Mouse (Mus musculus) v-Abl transformed pro-B cells (cell line): ENCODE results near the gene Spindoc.

Experiments
- in situ Hi-C, 2 experiments: fragments of 400-800 bp; cut with MboI; formaldehyde crosslinking; loops; one replicate each; pipeline ENCODE4 v1.15.1; 2025; ENCODE audit not compliant: unreplicated experiment in 2 of 2

The Spindoc gene

DNA sequence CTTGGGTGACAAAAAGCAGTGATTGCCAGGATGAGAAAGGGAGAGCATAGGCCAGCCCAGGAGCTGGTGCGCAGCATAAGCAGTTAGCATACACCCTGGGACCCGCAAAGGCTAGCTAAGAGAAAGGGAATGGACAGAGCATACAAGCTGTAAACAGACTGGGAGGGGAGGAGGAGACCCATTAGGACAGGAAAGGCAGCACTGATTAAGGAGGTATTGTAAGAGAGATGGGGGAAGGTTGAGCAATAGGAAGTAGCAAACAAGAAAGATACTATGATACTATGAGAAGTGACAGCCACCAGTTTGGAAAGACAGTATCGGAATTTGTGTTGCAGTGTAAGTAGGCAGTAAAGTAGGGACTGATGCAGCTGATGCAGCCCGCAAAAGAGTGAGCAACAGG lies 42.9 kb downstream of the Spindoc start:
- in situ Hi-C loops, result loop anchor here in 1 of 2 experiments (10.0 kb wide), 1 partner anchor 275 kb away; no protein-coding TSS in a partner anchor

DNA sequence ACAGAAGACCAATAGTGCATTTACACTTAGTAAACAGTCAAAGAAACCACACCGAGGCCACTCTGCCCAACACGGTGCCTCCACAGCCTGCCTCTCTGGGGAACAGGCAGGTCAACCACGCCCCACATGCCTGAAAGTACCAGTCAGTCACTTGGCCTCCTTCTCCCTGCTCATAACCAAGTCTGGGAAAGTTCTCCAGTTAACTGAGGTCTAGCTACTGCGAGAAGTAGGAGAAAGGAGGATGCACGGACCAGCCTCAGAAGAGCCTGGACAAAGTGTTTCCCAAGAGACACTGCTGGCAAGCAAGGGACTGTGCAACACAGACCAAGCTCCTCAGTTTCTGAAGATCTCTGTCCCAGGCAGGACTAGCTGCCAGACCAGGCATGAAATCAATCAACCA lies 43.8 kb downstream of the Spindoc start:
- in situ Hi-C loops, result no loop called here

DNA sequence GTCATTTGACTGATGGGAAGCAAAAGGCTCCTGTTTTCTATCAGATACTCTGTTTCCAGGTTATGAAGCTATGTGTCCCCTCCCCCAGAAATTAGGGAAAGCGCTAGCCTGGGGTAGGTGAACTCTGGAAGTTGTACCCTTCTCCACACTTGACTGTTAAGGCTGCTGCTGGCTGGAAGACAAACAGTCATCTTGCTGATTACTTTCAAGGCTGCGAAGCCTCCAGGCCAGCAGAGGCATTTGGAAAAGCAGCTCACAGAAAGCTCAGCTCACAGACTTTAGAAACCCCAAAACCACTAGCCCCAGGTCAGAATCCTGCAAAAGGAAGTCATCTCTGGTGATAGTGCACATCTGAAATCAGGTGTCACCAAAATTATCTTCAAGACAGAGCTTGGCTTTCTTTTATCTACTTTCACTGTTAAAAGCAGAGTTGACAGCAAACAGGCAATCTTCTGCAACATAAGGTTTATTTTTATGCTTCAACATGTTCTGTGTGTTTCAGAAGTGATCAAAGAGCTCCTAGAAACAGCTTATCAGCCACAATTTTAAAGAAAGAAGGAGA lies 44.9 kb downstream of the Spindoc start:
- in situ Hi-C loops, result no loop called here

DNA sequence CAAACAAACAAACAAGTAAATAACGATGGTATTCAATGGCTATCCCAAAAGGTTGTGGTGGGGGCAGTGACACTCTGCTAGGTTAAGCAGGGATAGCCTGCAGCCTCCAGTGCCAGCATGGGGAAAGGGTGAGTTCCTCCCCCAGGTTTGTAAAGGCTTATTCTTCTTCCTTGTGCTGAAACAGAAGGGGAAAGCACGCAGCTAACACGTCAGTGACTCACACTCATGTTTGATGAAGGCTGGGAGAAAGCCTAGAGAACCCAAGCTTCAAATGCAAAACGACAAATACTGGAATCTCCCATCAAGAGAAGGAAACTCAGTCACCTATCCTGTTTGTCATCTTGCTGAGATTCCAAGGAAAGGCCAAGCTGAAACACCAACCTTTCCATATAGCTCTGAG lies 47.1 kb downstream of the Spindoc start:
- in situ Hi-C loops, result no loop called here

DNA sequence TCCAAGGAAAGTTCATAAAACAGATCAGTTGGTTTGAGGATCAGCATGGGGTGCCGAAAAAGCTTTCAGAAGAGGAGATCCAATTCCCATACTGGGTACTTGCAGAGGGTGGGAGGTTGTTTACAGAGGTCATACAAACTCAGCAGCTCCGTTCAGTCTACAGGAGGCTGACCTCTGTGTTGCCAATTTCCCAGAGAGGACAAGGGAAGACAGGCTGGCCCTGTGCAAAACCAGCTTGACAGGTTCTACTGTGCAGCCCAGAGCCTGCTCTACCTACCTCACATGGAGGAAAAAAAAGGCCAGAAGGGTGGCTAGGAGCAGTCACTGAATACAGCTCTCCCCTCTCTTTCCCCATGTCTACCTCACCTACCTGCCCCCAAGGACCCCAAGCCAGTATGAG lies 48.7 kb downstream of the Spindoc start:
- in situ Hi-C loops, result loop anchor here in 1 of 2 experiments (5.0 kb wide), 1 partner anchor 47 kb away; no protein-coding TSS in a partner anchor

DNA sequence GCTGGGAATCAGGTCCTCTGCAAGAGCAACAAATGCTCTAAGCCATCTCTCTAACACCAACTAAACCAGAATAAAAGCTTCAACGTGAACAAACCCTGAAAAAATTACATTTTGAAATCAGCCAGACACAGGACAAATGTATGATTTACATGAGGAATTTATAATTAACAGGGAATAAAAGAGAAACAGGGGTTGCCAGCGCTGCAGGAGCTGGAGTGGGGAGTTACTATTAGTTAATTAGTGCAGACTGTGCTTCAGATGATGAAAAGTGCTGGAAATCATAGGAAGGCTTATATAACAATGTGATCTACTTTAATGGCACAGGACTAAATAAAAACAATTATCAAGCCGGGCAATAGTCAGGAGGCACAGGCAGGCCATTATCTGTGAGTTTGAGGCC lies 61.4 kb downstream of the Spindoc start:
- in situ Hi-C loops, result no loop called here

DNA sequence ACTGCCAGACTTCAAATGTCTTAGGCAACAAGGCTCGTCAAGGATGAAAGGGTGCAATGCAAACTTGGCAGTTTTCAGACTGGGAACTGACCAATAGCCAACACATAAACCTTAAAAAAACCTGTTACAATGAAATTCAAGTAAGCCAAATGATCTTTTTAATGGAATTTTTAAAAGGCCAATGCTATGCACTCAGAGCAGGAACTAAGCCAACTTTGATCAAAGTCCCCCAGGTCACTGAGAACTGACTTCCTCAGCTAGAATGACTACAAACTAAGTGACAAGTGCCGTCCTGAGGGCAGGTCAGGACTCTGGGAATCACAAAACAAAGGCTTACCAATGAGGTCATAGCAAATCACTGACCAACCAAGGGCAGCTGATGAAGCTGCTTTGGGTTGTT lies 62.6 kb downstream of the Spindoc start:
- in situ Hi-C loops, result no loop called here

DNA sequence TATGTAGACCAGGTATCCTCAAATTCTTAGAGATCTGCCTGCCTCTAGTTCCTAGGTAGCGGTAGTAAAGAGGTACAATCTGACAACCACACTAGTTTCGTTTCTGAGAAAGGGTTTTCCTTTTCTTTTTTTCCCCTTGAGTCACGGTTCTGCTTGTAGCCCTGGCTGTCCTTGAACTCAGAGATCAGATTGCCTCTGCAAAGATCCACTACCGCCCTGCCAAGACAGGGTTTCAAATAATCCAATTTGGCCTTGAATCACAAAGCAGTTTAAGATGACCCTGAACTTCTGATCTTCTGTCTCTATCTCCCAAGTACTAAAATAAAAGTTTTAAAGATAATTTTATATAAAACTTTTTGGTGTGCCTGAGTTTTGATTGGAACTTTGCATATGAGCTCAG lies 65.1 kb downstream of the Spindoc start:
- in situ Hi-C loops, result no loop called here

DNA sequence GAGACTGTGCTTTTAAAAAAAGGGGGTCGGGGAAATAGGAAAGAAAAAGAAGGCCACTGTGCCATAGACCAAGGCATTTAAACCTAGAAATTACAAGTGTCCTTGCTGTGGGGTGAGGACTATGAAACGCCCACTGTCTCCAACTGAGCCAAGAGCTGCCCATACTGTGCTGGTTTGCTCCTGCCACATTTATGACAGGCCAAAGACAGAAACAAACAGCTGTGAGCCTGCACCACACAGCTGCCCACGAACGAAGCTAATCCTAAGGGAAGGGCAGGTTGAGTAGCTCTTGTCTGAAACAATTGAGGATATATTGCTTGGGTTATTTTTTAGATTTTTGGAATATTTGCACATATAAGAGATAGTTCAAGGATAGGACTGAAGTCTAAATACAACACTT lies 66.0 kb downstream of the Spindoc start:
- in situ Hi-C loops, result no loop called here

DNA sequence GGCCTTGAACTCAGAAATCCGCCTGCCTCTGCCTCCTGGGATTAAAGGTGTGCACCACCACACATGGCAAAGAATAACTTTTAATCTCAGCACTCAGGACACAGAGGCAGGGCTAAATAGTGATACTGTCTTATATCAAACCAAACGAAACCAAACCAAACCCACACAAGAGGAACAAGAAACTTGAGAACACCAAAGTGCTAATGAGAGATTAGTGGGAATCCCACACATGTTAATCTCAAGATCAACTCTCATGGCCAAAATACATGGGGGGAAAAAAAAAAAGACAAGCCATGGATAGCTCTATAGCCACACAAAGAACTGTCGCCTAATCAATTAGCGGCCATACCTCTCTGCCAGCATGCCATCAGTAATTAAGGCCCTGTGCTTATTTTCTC lies 67.2 kb downstream of the Spindoc start:
- in situ Hi-C loops, result no loop called here

DNA sequence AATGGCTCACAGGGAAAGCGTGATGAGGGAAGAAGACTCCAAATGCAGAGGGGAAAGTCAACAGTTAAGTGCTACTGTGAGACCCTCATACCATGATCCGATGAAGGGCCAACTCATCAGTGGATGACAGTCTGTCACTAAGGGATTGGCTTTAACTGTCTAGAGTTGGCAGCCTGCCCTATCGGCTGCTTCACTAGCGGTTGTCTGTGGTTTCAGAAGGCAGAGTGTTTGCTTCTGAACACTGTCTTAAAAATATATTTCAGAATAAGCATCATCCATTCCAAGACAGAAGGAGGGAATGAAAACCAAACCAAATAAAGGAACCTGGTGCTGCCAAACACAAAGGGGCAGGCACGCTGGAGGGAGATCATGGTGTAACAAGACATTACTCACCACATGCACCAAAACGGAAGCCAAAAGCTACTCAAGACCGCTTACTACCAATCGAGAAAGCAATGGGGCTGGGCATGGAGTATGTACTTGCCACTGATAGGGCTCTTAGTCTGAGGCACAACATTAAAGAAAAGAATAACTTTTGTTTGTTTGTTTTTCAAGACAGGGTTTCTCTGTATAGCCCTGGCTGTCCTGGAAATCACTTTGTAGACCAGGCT lies 67.7 kb downstream of the Spindoc start:
- in situ Hi-C loops, result no loop called here

DNA sequence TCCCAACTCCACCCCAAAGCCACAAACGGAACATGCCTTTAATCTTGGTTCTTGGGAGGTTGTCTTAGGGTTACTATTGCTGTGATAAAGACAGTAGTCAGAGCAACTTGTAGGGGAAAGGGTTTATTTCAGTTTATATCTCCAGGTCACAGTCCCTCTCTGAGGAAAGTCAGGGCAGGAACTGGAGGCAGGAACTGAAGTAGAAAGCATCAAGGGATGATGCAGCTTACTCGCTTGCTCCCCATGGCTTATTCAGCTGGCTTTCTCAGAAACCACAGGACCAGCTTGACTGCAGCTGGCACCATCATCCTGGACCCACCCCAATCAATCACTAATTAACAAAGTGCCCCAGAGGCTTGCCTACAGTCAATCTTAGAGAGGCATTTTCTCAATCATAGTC lies 69.1 kb downstream of the Spindoc start:
- in situ Hi-C loops, result no loop called here

DNA sequence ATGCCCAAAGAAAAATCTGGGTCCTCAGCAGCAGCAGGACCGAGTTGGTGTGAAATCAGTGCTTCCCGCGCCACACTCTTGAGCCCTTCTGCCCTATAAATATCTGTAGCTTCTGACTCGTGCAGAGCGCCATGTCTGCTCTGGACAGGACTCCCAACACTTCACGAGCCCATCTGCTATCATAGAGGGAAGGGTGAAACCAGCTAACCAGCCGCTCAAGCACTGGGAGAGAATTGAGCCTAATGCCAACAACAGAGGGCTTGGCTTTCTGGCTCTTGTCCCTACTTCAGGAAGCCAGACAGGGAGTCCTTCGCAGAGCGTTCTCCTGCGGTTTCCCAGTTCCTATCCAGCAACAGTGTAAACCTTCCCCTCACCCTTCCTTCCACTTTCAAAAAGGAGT lies 71.5 kb downstream of the Spindoc start:
- in situ Hi-C loops, result no loop called here

DNA sequence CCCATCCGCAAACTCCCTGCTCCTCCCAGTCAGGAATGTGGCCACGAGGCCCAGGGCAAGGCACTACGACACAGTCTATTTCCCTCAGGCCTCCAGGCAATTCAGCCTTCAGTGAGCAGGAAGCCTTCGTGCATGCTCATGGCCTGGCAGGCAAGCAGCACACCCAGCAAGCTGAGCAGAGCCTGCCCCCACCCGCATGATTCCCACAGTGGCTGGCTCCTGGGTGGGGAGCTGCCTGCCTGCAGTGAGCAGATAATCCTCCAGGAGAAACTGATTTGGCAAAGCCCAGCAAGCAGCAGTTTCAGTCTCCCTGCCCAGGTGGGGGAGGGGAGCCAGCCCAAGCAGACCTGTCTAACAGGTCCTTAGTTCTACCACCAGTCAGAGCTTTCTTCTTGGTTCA lies 72.1 kb downstream of the Spindoc start:
- in situ Hi-C loops, result no loop called here

DNA sequence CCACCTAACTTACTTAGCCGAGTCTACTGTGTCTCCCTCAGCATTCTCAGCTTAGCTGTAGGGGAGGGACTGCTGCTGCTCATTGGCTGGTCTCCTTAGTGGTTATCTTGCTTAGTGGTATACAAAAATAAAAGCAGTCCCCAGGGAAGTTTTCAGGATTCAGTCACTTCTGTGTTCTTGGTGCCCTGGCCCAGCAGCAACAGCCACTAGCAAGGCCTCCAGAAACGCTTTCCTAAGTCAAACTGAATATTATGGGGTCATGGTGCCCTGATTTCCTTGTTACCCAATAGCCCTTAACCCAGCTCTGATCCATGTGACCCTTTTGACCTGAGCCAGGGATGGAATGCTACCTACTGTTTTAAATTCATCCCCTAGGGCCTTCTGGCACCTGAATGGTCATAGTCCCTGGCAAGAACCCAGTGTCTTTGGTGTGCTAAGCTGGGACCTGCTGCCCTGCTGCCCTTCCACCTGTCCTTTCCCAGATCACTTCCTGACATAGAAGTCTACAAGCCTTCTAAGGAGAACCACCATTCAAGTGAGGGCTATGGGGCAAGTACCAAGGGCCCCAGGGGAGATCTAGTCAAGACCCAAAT lies 73.0 kb downstream of the Spindoc start:
- in situ Hi-C loops, result no loop called here

DNA sequence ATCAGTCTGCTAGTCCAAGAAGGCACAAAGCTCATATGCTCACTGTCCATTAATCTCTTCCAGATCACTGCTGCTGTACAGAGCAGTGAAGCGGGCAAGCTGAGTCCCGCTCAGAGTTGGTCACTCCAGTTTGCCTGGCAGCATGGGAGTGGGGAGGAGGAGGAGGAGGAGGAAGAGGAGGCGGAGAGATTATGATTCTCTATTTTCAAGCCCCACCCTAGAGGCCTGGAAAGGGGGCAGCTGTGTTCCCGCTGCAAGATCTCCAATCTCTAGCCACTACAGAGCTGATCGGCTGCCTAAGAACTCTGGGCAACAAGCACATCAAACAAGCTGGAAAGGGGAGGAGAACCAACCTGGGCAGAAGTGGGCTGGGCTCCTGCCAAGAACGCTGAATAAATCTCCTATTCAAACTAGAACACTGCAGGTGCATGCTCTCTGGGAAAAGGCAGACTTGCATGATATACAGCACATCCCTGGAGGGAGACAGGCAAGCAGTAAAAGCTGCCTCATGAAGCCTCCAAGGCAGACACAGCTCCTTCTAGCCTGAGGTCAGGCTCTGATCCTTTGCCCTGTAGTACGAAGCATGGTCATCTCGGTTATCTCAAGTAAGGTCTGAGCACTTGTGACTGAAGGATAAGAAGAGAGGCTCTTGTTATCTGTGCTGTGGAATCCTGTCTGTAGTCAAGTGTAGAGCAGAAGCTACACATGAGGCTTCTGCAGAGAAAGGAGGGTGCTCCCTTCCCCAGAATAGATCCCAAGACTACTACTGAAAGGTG lies 74.6 kb downstream of the Spindoc start:
- in situ Hi-C loops, result no loop called here

DNA sequence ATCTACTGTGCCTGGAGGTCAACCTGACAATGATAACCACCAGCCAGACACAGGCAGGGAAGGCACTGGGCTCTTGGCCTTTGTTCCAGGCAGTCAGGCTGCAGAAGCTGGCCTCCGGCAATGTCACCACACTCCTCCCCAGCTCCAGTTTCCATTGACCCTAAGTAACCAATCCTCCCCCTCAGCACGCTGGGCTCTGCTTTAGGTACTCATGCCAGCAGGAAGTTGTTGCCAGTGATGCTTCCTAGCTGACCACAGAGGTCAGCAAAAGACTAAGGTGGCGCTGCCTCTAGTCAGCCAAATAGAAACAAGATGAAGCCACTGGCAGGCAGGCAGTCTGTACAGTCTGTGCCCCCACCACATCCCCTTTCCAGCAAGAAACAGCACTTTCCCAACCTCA lies 75.8 kb downstream of the Spindoc start:
- in situ Hi-C loops, result no loop called here

DNA sequence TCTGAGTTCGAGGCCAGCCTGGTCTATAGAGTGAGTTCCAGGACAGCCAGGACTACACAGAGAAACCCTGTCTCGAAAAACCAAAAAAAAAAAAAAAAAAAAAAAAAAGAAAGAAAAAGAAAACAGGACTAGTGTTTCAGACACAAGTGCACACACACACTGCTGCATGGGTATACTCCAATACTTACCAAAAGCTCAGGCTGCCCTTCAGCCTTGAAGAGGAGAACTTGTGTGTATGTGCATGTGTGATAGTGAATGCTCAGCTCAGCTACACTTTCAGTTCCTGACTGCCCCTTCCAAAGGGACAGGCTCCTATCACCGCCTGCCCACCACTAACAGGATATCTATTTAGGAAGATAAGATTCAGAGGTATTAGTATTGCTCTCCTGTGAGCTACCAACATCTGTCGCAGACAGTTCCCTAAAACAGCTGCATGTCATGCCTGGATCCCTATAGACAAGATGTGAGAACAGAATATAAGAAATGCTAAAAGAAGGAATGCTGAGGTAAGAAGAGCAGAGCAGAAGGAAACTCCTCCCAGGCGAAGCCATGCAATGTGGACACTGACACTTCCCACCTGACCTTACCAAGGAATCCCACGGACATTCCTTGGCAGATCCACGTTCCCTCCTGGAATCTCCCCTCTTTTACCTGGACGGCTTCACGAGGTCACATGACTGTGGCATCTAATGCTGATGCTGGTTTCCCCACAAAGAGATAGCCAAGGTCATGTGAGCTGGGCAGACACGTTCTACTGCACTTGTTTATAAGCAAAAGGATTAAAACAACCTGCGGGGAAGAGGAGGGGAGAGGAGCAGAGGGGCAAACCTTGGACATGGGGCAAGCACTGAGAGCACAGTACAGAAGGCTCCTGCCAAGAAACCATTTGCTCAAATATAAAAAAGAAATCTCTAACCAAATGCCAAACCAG lies 77.1 kb downstream of the Spindoc start:
- in situ Hi-C loops, result no loop called here

DNA sequence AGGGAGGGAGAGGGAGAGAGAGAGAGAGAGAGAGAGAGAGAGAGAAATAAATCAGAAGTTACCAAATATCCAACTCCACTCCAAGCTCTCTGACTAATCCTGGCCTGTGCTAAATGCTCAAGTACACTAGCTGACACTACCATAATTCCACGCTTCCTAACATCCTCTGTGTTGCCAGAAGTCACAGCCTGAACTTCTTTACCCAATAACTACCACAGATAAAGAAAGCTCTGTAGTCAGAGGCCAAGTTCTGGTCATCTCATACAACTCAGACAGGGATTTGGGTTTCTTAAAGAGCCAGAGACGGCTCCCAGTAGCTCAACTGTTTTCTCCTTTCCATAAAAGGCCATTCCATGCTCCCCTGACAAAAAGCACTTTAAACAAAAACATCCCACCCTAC lies 78.0 kb downstream of the Spindoc start:
- in situ Hi-C loops, result no loop called here
